Mouse (Mus musculus) embryonic facial prominence, embryonic 11.5 days (tissue): Measurements from ENCODE around the gene Dync2li1. TPM values are rescaled to one million over a fixed set of nuclear protein-coding genes. Genes with fewer than 3 reads are reported as not detected.

Source experiments
- ATAC-seq: fragments of 200-750 bp; cut with Nextera tagmentation; replicated peaks from 2 replicates; pipeline ENCODE4 v1.8.0; 2017; ENCODE audit warnings: low read depth; ENCODE audit not compliant: insufficient number of reproducible peaks, low FRiP score, low TSS enrichment
- DNase-seq: peaks from one replicate; pipeline ENCODE4 v3.0.0-alpha.2; 2015; ENCODE audit warnings: low spot score
- H3K27ac ChIP-seq: fragments of 300-500 bp; sonication (generic); replicated peaks from 2 replicates; pipeline ENCODE4 v1.5.1; 2014; ENCODE audit warnings: mild to moderate bottlenecking, low read depth, low read length, control low read depth
- H3K27me3 ChIP-seq: fragments of 300-500 bp; sonication (generic); 2 replicates; pipeline ENCODE4 v1.6.1; 2014; ENCODE audit warnings: mild to moderate bottlenecking, low read length, moderate library complexity, mixed read lengths; ENCODE audit not compliant: control insufficient read depth, insufficient read depth
- H3K36me3 ChIP-seq: fragments of 300-500 bp; sonication (generic); replicated peaks from 2 replicates; pipeline ENCODE4 v1.6.1; 2014; ENCODE audit warnings: low read depth, mild to moderate bottlenecking, low read length, moderate library complexity, mixed read lengths; ENCODE audit not compliant: control insufficient read depth, insufficient read depth
- H3K4me1 ChIP-seq: fragments of 300-500 bp; sonication (generic); 2 replicates; pipeline ENCODE4 v1.6.1; 2014; ENCODE audit warnings: low read length, mixed read lengths; ENCODE audit not compliant: control insufficient read depth, insufficient read depth
- H3K4me2 ChIP-seq: fragments of 300-500 bp; sonication (generic); 2 replicates; pipeline ENCODE4 v1.6.1; 2014; ENCODE audit warnings: low read depth, mild to moderate bottlenecking, control low read depth, low read length, moderate library complexity
- H3K4me3 ChIP-seq: fragments of 300-500 bp; sonication (generic); 2 replicates; pipeline ENCODE4 v1.5.1; 2014; ENCODE audit warnings: low read depth, low read length, control low read depth
- H3K9ac ChIP-seq: fragments of 300-500 bp; sonication (generic); replicated peaks from 2 replicates; pipeline ENCODE4 v1.6.1; 2014; ENCODE audit warnings: mild to moderate bottlenecking, control low read depth, low read length
- H3K9me3 ChIP-seq: fragments of 300-500 bp; sonication (generic); replicated peaks from 2 replicates; pipeline ENCODE4 v1.6.1; 2016; ENCODE audit warnings: mild to moderate bottlenecking, low read length, inconsistent platforms, mixed read lengths; ENCODE audit not compliant: control insufficient read depth
- WGBS: fragments of 180-500 bp; shearing (Covaris S2); extraction: QIAGEN DNeasy Blood & Tissue Kit; methylation state at CpG from one replicate; pipeline ENCODE4 v1.1.7; 2014; 5-methylcytosine and 5-hydroxymethylcytosine counted together
- polyA plus RNA-seq: library from polyadenylated mRNA; unstranded; fragments of >200 nt; fragmentation: Nextera tagmentation; extraction: Ambion mirVana; gene quantifications from 2 replicates; pipeline ENCODE4 v1.2.1, GENCODE M21; 2014

Gene Dync2li1
- polyA plus RNA-seq, 1 experiment from 2014 or later = 48.0 TPM

DNA sequence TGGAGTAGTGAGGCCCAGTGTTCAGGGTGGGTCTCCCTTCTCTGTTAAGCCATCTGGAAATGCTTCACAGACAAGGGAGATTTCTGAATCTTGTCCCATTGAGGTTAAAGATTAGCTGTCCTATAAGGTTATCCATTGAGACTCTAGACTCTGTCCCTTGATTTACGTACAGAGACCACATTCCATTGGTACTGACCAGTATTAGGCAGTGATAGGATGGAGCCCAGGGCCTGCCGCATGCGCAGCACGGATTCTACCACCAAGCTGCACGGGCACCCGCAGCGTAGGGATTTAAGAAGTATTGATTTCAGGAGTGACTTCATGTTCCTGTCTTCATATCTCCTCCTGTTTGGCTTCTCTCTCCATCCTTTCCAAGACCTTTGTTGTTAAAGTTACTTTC is 36.2 kb upstream of the Dync2li1 start:
- Histone ChIP-seq H3K9me3 (no peaks in the 10 kb centered on the region), H3K4me3 (no peak overlapping the region), H3K4me2 (no peak overlapping the region), H3K27ac (no peak overlapping the region), H3K4me1 (no peaks in the 10 kb centered on the region), H3K9ac (no peak overlapping the region), H3K36me3 (no peaks in the 10 kb centered on the region; the same call in none of the 2 replicates), H3K27me3 (no peaks in the 10 kb centered on the region)
- 93% methylated on average over 7 of the region's 7 CpGs for WGBS
- no peak for DNase-seq
- no peak for ATAC-seq

DNA sequence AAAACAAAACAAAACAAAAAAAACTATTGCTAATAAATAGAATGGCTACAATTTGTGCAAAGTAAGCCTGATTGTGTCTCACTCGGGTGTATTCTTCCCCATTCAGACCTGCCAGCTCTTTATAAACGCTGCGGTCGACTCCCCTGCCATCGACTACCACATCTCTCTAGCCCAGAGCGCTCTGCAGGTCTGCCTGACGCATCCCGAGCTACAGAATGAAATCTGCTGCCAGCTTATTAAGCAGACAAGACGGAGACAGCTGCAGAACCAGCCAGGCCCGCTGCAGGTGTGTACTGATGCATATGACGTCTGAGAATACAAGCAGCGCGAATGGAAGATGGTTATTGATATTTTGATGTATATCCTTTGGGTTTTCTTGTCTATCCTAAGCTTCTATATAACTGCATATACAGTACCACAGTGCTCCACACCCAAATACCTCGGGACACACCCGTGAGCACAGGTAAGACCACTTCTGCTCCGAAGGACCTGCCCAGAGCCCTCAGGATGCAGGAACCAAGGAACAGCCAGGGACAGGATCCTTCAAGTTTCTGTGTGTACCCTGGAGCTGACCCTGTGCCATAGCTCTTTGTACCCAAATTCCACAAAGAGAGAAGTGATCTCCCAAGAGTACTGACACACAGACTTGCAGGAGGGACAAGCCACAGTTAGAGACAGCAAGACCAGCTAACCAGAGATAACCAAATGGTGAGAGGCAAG is 34.7 kb upstream of the Dync2li1 start:
- Histone ChIP-seq H3K4me3 (no peak overlapping the region), H3K36me3 (no peaks in the 10 kb centered on the region; the same call in none of the 2 replicates), H3K4me1 (no peaks in the 10 kb centered on the region; the same call in 1 of the 2 replicates), H3K27ac (no peak overlapping the region), H3K9ac (no peak overlapping the region), H3K4me2 (no peak overlapping the region), H3K27me3 (no peaks in the 10 kb centered on the region), H3K9me3 (no peaks in the 10 kb centered on the region)
- DNase-seq (no peak), ATAC-seq (no peak)
- 92% methylated on average over 16 of the region's 16 CpGs for WGBS

DNA sequence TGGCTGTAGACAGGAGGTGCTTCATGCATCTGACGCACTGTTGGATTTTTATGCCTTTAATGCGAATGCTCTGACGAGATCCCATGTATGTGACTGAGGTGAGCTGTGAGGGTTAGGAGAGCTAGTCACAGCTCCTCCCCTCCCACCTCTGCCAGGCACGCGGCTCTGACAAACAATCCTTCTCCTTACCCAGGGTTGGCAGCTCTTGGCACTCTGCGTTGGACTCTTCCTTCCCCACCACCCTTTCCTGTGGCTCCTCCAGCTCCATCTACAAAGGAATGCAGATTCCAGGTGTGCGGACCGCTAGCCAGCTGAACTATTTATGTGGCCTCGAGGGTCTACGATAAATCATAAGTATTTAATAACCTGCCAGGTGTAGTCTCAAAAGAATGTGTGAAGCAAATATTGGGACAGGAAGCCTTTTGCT is 30.3 kb upstream of the Dync2li1 start:
- DNase-seq = no peak
- no peak for ATAC-seq

DNA sequence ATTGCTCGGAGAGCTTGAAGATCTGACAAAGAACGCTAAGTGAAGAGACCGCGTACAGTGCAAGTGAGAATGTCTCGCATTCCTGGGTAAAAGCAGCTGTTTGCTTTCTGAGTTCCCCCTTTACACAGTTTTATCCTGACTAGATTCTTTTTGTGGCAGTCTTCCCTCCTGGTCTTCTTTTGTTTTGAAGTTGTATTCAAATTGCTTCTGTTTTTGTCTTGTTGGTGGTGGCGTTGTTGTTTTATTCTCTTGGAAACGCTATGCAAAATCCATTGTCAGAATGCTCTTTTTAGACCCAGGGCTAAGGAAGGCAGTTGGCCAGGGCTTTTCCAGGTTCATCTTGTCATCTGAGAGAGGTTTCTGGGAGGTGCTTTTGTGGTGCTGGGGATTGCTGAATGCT is 29.8 kb upstream of the Dync2li1 start:
- H3K4me2 ChIP-seq = no peak overlapping the region
- 54% methylated on average over 7 of the region's 7 CpGs for WGBS

More for the DNA sequence above, 30.3 kb upstream of the Dync2li1 start:
- no peaks in the 10 kb centered on the region; the same call in 1 of the 2 replicates for H3K4me1 ChIP-seq
- no peaks in the 10 kb centered on the region for H3K9me3 ChIP-seq
- H3K27me3 ChIP-seq = no peaks in the 10 kb centered on the region
- no peaks in the 10 kb centered on the region; the same call in none of the 2 replicates for H3K36me3 ChIP-seq
- H3K27ac ChIP-seq = no peak overlapping the region
- no peak overlapping the region for H3K4me3 ChIP-seq
- no peak overlapping the region for H3K9ac ChIP-seq
- no peak overlapping the region for H3K4me2 ChIP-seq
- 52% methylated on average over 10 of the region's 10 CpGs for WGBS

DNA sequence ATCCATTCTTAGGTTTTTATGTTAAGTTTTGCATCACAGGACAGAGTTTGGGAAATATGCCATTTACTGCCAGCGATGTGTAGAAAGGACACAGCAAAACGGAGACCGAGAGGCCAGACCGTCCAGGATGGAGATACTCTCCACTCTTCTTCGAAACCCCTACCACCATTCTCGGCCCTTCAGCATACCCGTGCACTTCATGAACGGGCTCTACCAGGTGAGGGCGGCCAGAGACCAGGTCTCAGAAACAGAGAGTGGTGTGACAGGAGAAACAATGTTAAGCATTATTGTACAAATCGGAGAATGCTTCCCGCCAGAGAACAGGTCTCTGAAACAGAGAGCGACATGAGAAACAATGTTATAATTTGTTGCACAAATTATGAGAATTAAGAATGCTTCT is 28.4 kb upstream of the Dync2li1 start:
- H3K4me1 ChIP-seq = no peaks in the 10 kb centered on the region; the same call in 1 of the 2 replicates
- H3K9ac ChIP-seq = no peak overlapping the region
- ATAC-seq (no peak), DNase-seq (no peak)
- WGBS = 91% methylated on average over 12 of the region's 12 CpGs
- H3K4me3 ChIP-seq = no peak overlapping the region
- no peak overlapping the region for H3K4me2 ChIP-seq
- no peaks in the 10 kb centered on the region; the same call in 1 of the 2 replicates for H3K36me3 ChIP-seq
- H3K27ac ChIP-seq = no peak overlapping the region
- no peaks in the 10 kb centered on the region for H3K27me3 ChIP-seq
- H3K9me3 ChIP-seq = no peaks in the 10 kb centered on the region

More for the DNA sequence above, 29.8 kb upstream of the Dync2li1 start:
- Histone ChIP-seq H3K27me3 (no peaks in the 10 kb centered on the region), H3K27ac (no peak overlapping the region), H3K36me3 (no peaks in the 10 kb centered on the region; the same call in none of the 2 replicates), H3K4me1 (no peaks in the 10 kb centered on the region; the same call in 1 of the 2 replicates), H3K9me3 (no peaks in the 10 kb centered on the region), H3K4me3 (no peak overlapping the region), H3K9ac (no peak overlapping the region)
- DNase-seq = no peak
- no peak for ATAC-seq

DNA sequence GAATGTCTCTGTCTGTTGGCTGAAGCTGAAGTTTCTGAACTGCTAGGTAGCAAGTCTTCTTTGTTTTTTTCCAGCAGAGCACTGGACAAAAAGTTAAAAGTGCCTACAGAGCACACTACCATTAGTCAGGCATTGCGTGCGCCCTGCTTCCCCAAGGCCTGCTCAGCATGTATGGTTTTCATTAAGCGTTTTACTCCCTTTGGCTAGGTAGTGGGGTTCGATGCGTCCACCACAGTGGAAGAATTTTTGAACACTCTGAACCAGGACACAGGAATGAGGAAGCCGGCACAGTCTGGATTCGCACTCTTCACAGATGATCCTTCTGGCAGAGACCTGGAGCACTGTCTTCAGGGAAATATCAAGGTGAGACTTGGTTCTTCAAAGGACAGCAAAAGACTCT is 27.4 kb upstream of the Dync2li1 start:
- ATAC-seq (no peak), DNase-seq (peak; percentile 60)
- H3K27ac ChIP-seq = no peak overlapping the region
- no peaks in the 10 kb centered on the region; the same call in 1 of the 2 replicates for H3K36me3 ChIP-seq
- no peak overlapping the region for H3K4me2 ChIP-seq
- no peak overlapping the region for H3K9ac ChIP-seq
- no peak overlapping the region for H3K4me3 ChIP-seq
- H3K4me1 ChIP-seq = no peaks in the 10 kb centered on the region; the same call in 1 of the 2 replicates
- WGBS = 59% methylated on average over 7 of the region's 7 CpGs
- no peaks in the 10 kb centered on the region for H3K27me3 ChIP-seq
- no peaks in the 10 kb centered on the region for H3K9me3 ChIP-seq

DNA sequence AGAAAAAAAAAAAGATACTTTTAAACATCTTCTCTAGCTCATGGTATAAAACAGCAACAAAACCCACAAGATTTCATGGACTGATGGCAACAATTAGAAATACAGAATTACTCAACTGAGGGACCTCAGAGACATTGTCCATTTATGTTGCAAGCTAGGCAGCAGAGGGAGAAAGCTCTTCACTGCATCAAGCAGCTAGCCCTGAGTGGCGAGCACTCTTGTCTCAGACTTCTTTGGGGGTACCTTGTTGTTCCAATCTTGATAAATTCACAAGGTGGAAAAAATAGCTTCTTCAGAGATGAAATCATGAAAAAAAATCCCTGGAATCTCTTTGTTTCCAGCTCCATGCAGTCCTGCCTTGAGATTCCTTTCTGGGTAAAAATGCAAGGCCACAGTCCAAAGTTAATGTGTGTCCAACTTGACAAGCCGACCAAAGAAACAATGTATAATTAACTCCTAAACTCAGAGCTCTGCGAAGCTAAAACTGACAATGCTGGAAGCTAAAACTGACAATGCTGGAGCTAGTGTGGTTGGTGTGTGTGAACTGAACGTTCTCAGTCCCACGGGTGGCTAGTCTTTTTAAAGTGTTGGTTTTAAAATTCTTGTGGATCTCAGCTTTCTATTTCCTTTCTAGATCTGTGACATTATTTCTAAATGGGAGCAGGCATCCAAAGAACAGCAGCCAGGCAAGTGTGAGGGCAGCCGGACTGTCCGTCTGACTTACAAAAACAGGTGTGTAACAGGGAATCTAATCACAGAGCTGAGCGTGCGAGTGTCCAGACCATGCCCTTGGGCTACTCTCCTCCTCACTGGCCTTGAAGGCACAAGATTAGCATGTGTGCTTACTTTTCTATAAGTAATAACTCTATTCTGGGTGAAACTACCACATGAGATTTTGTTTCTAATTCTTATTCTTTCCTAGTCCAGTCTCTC is 26.0 kb upstream of the Dync2li1 start:
- DNase-seq (no peak), ATAC-seq (no peak)
- H3K27me3 ChIP-seq = no peaks in the 10 kb centered on the region
- no peaks in the 10 kb centered on the region; the same call in 1 of the 2 replicates for H3K4me1 ChIP-seq
- H3K4me3 ChIP-seq = no peak overlapping the region
- no peak overlapping the region for H3K4me2 ChIP-seq
- no peak overlapping the region for H3K9ac ChIP-seq
- WGBS = 60% methylated on average over 9 of the region's 9 CpGs
- H3K27ac ChIP-seq = no peak overlapping the region
- no peaks in the 10 kb centered on the region for H3K9me3 ChIP-seq
- H3K36me3 ChIP-seq = no peaks in the 10 kb centered on the region
